Mouse (Mus musculus) monocyte, adult 2 months (primary cell): ENCODE measurements around the gene Spata31d1a.
A peak's percentile ranks its signal among the peaks of the same experiment; 100 is the strongest.
"Not testable (repeated sequence)": the region's sequence is repeated elsewhere in the genome, so short reads cannot be mapped to it uniquely, and the experiment has no call there.

Source experiments
- DNase-seq, 2 experiments: peaks; one replicate each; pipeline ENCODE4 v3.0.0; 2022; ENCODE audit warnings: low spot score in 2 of 2, low read depth in 1 of 2

The Spata31d1a gene

GRCm38 (mm10) chr13:59710230-59710629 lies at the start of gene Spata31d1a:
Gene Spata31d1a, minus strand, starts transcription at chr13:59710330.
- DNase-seq = no peak

- DNase-seq = no peak
Measured at GRCm38 (mm10) chr13:59756906-59757305, 46.8 kb upstream of the Spata31d1a start.

- no peak for DNase-seq
Measured at GRCm38 (mm10) chr13:59750310-59750709, 40.2 kb upstream of the Spata31d1a start.

DNA sequence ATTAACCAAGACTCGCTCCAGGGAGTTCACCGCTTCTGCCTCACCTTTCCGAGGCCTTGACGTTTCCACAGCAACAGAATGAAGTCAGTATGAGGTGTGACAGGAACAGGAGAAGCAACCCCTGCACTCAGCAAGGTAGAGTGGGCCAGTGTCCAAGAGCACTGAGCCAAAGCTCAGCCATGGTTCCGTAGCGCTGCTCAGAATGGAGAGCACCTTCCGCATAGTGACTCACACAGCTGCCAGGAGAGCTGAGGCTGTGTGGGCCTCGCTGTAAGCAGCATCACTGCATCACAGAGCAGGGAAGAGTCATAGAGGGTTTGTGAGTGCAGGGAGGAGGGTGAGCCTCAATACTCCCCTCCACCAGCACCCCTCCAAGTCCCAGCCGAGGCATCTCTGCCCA lies 36.6 kb upstream of the Spata31d1a start, which contains the start of gene 1700014D04Rik:
1700014D04Rik (minus strand) TSS at position 42 of the 400 bp plus-strand sequence.
- no peak for DNase-seq

GRCm38 (mm10) chr13:59746164-59746563 lies 36.0 kb upstream of the Spata31d1a start:
- no peak for DNase-seq

- no peak for DNase-seq
Measured at GRCm38 (mm10) chr13:59745462-59745861, 35.3 kb upstream of the Spata31d1a start.

- DNase-seq = no peak
Measured at GRCm38 (mm10) chr13:59741697-59742096, 31.6 kb upstream of the Spata31d1a start.

GRCm38 (mm10) chr13:59741096-59741495 lies 31.0 kb upstream of the Spata31d1a start:
- DNase-seq = no peak

- DNase-seq = no peak
Measured at GRCm38 (mm10) chr13:59739397-59739796, 29.3 kb upstream of the Spata31d1a start.

DNA sequence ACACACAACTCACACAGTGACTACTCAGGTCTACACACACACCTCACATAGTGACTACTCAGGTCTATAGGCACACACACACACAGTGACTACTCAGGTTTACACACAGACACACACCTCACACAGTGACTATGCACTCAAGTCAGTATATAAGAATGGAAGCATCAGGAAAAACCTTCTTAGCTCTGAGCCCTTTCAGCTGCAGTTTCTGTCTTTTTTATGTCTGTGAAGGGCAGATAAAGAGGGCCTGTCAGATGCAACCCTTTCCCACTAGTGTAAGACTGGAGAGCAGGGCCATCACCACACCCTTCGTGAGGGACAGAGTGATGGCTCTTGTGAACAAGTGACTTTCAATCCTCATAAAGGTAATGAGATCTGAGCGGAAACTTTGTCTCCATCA lies 28.3 kb upstream of the Spata31d1a start:
- no peak for DNase-seq

DNA sequence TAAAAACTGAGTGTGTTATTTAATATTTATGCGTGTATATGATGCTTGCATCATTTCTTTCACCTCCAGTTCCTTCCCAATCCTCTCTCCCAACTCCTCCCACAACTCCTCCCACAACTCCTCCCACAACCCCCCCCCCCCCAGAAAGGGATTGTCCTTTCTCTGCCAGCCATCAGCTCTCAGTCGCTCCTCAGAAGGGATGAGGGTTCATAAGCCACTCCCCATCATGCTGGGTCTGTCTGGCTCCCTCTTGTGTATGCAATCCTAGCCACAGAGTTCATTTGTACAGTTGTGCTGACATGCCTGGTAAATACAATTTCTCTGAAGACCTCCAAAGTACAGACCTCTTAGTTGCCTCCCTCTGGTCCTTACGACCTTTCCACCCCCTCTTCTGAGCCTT lies 25.1 kb upstream of the Spata31d1a start:
- no peak for DNase-seq

- not testable (repeated sequence) for DNase-seq
Measured at GRCm38 (mm10) chr13:59734347-59734746, 24.2 kb upstream of the Spata31d1a start.

GRCm38 (mm10) chr13:59733936-59734335 lies 23.8 kb upstream of the Spata31d1a start:
- no peak for DNase-seq

GRCm38 (mm10) chr13:59731652-59732051 lies 21.5 kb upstream of the Spata31d1a start, which contains the start of gene Spata31d1d:
Gene Spata31d1d, minus strand, starts transcription at chr13:59731752.
- no peak for DNase-seq

GRCm38 (mm10) chr13:59728378-59729093 lies 18.4 kb upstream of the Spata31d1a start:
- DNase-seq = peak; percentile 22 to 63

DNA sequence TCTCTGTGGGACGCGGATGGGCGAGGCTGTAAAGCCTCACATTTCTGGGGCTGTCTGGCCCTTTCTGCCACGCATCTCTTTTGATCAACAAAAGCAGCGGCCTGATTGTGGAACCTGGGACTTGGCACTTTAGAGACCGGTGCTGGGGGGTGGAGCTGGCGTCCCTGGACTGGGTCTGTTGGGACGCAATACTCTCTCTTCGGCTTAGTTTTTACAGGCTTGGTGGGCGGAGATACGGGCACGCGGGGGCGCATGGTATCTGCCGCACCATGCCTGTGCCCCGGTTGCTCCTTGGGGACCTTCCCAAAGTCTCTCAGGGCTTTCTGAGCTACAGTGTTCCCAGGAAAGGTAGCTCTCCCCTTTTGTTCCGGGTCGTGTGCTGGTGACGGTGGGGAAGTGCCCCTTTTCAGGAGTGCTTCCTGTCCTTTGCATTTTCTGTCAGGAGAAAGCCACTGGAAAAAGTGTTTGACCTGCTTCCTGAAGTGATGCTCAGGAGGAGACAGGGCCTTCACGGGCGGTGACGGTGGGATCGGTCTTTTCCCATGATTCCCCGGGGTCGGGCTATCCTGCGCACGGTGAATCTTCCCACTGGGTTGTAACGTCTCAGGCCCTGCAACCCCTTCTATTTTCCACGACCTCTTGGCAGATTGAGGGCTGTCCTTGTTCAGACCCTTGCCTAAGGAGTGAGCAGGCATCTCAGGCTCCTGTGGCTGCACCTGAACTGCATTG lies 16.2 kb upstream of the Spata31d1a start:
- no peak for DNase-seq

GRCm38 (mm10) chr13:59722089-59722488 lies 12.0 kb upstream of the Spata31d1a start:
- not testable (repeated sequence) for DNase-seq

GRCm38 (mm10) chr13:59719475-59719874 lies 9.3 kb upstream of the Spata31d1a start:
- no peak for DNase-seq

GRCm38 (mm10) chr13:59718857-59719440 lies 8.8 kb upstream of the Spata31d1a start:
- DNase-seq = not testable (repeated sequence)

- DNase-seq = no peak
Measured at GRCm38 (mm10) chr13:59713710-59714109, 3.6 kb upstream of the Spata31d1a start.

DNA sequence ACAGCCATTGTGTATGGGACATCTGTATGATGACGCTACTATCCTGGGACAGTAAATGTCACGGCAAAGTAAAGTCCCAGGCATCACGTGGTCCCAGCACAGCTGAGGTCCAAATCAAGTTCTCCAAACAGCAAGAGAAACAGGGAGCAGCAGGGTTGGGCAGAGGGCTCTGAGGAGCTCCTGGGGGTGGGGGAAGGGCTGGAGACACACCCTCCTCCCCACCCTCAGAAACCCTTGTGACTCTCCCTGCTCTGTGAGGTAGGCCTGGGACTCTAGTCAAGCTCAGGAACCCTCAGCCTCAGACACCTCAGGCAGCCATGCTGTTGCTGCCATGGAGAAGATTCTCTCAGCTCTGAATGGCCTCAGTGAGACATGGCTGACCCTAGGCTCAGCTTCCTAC lies 1.9 kb upstream of the Spata31d1a start, which contains the start of gene Spata31d1b:
Spata31d1b (plus strand) TSS at position 301 of the 400 bp plus-strand sequence.
- DNase-seq = not testable (repeated sequence)

DNA sequence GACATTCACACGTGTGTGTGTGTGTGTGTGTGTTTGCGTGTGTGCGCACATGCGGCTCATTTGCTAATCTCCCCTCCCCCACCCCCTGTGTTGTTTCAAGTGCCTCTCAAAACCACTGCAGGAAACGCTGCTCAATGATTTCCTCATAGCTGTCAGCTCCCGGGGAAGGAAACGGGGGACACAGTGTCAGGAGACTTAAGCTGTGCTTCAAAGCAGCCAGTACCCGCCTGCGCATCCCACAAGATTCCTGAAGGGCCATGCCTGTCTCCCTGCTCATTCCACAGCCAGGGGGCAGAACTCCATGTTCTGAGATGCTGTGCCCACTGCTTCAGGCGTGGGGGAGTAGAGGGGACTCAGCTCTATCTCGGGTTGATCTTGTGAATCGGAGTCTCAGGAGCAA lies 5.6 kb downstream of the Spata31d1a start:
- no peak for DNase-seq
